Comparison of ENCODE assay signal across 9 mouse cellular contexts in genomic region chr9:80688481-80689086, GRCm38 (mm10).
DNase-seq lines count a peak whose midpoint lies in the region; ATAC-seq and TF ChIP-seq lines count a peak whose summit lies in the region.
"Had no signal": no experiment of that assay in that cellular context is flagged by ENCODE, and none has a peak within 500 bp of the region (broad histone marks: within the 10 kb centered on the region; RNA-seq: fewer than 3 reads in every experiment).

No protein-coding gene starts in this region.

- no peaks in the 10 kb centered on the region for H3K27me3 ChIP-seq in lung, embryonic 16.5 days (ENCODE audit: control insufficient read depth, insufficient read depth, low read depth, low read length)
- H3K27me3 ChIP-seq in heart, embryonic 14.5 days (ENCODE audit: control insufficient read depth, insufficient read depth, low read length): no peaks in the 10 kb centered on the region
- H3K27me3 ChIP-seq: liver, embryonic 15.5 days had no signal

- no peak overlapping the region for H3K9ac ChIP-seq in lung, embryonic 16.5 days (ENCODE audit: low read length)
- H3K9ac ChIP-seq in heart, embryonic 14.5 days (ENCODE audit: low read length): no peak overlapping the region
- H3K9ac ChIP-seq: liver, embryonic 15.5 days had no signal

- 33% methylated on average over 9 of the region's 9 CpGs for WGBS in lung, embryonic 16.5 days
- WGBS in heart, embryonic 14.5 days: 34% methylated on average over 9 of the region's 9 CpGs

- no peak for TF ChIP-seq POLR2A in brain, embryonic 14.5 days (IDR thresholded peaks at IDR 0.05; ENCODE audit: borderline replicate concordance, extremely low read depth, insufficient read depth, insufficient read length, poor library complexity, severe bottlenecking)

- no peaks in the 10 kb centered on the region for H3K4me1 ChIP-seq in lung, embryonic 16.5 days (replicated peaks; ENCODE audit: control insufficient read depth, insufficient read depth, low read length)
- H3K4me1 ChIP-seq in heart, embryonic 14.5 days (ENCODE audit: control insufficient read depth in 2 of 2, insufficient read depth in 2 of 2, low read length in 2 of 2): peaks cover 0 to 3% of the 10 kb centered on the region in 2 experiments; a peak in 1 of 4 replicates
- H3K4me1 ChIP-seq: liver, embryonic 15.5 days had no signal

- no peak for DNase-seq in lung, postnatal 25 days (ENCODE audit: low spot score)
- DNase-seq in brain, embryonic 14.5 days (ENCODE audit: low read depth): peak; percentile 74
- peak; percentile 3 to 40 for DNase-seq in kidney, postnatal 4 days
- DNase-seq in layer of hippocampus, adult 11-12 months (ENCODE audit: low spot score): no peak
- no peak for DNase-seq in gastrocnemius, postnatal 25 days
- DNase-seq in yolk sac, embryonic 10.5 days (ENCODE audit: low spot score): no peak

- peak; percentile 83 for ATAC-seq in lung, embryonic 16.5 days (ENCODE audit: low read depth)
- peak; percentile 82 for ATAC-seq in heart, embryonic 14.5 days (ENCODE audit: insufficient number of reproducible peaks, insufficient read depth, low FRiP score, low read depth)

- H3K27ac ChIP-seq in lung, embryonic 16.5 days (ENCODE audit: low read length): no peak overlapping the region
- peak overlapping the region; percentile 50 to 55 for H3K27ac ChIP-seq in heart, embryonic 14.5 days (replicated peaks in 1 of 2; ENCODE audit: control insufficient read depth in 1 of 2, insufficient read depth in 1 of 2, low read depth in 2 of 2, low read length in 2 of 2)
- H3K27ac ChIP-seq: liver, embryonic 15.5 days had no signal

- H3K9me3 ChIP-seq in lung, embryonic 16.5 days (ENCODE audit: control insufficient read depth, low read length): no peaks in the 10 kb centered on the region
- H3K9me3 ChIP-seq in heart, embryonic 14.5 days (ENCODE audit: control insufficient read depth, low read length): no peaks in the 10 kb centered on the region
- H3K9me3 ChIP-seq: liver, embryonic 15.5 days had no signal

- H3K36me3 ChIP-seq in lung, embryonic 16.5 days (ENCODE audit: control insufficient read depth, insufficient read depth, low read length): no peaks in the 10 kb centered on the region
- no peaks in the 10 kb centered on the region for H3K36me3 ChIP-seq in heart, embryonic 14.5 days (ENCODE audit: control insufficient read depth, insufficient read depth, low read length)
- H3K36me3 ChIP-seq: liver, embryonic 15.5 days had no signal

- H3K4me2 ChIP-seq in lung, embryonic 16.5 days (ENCODE audit: low read depth, low read length): no peak overlapping the region
- 0 out of 2 replicates have a peak overlapping the region, but pooled peaks have one; percentile 4 for H3K4me2 ChIP-seq in heart, embryonic 14.5 days (ENCODE audit: low read length)
- H3K4me2 ChIP-seq: liver, embryonic 15.5 days had no signal

- no peak overlapping the region for H3K4me3 ChIP-seq in lung, embryonic 16.5 days (ENCODE audit: low read length)
- H3K4me3 ChIP-seq in heart, embryonic 14.5 days (ENCODE audit: control insufficient read depth in 1 of 2, insufficient read depth in 1 of 2, low read depth in 1 of 2, low read length in 2 of 2): no peak overlapping the region
- H3K4me3 ChIP-seq: liver, embryonic 15.5 days had no signal

- TF ChIP-seq CTCF in brain, embryonic 14.5 days (IDR thresholded peaks at IDR 0.05; ENCODE audit: borderline replicate concordance, extremely low read depth, insufficient read depth, insufficient read length): no peak

Comparison
In these comparisons a context has a peak if more than half of its experiments do, and no peak if none do; other contexts are left out.
1. DNase-seq: peak in brain, embryonic 14.5 days (single experiment) and kidney, postnatal 4 days (2 of 2); none in lung, postnatal 25 days (single experiment), layer of hippocampus, adult 11-12 months (single experiment), gastrocnemius, postnatal 25 days (single experiment) and yolk sac, embryonic 10.5 days (single experiment).